Mouse (Mus musculus) large intestine, adult 2 months (tissue): ENCODE measurements around the gene Hoxa3. TPM values are rescaled to one million over a fixed set of nuclear protein-coding genes. Genes with fewer than 3 reads are reported as not detected.

ENCODE experiments used
- DNase-seq: peaks from one replicate; pipeline ENCODE4 v3.0.0-alpha.2; 2012; ENCODE audit warnings: low read depth, low spot score
- WGBS: fragments of 180-500 bp; shearing (Covaris S2); methylation state at CpG from one replicate; pipeline ENCODE4 v1.1.7; 2018; 5-methylcytosine and 5-hydroxymethylcytosine counted together
- polyA plus RNA-seq: library from polyadenylated mRNA; depleted of rRNA; stranded (reverse); fragments of >200 nt; gene quantifications from 2 replicates; pipeline ENCODE4 v1.2.3, GENCODE M21; 2012

Gene Hoxa3
- polyA plus RNA-seq, 1 experiment: 1.6 TPM

- WGBS: 27% methylated on average over 18 of the region's 18 CpGs
- no peak for DNase-seq
These were observed 4.1 kb downstream of the Hoxa3 start for GRCm38 (mm10) chr6:52208868-52209684.

DNA sequence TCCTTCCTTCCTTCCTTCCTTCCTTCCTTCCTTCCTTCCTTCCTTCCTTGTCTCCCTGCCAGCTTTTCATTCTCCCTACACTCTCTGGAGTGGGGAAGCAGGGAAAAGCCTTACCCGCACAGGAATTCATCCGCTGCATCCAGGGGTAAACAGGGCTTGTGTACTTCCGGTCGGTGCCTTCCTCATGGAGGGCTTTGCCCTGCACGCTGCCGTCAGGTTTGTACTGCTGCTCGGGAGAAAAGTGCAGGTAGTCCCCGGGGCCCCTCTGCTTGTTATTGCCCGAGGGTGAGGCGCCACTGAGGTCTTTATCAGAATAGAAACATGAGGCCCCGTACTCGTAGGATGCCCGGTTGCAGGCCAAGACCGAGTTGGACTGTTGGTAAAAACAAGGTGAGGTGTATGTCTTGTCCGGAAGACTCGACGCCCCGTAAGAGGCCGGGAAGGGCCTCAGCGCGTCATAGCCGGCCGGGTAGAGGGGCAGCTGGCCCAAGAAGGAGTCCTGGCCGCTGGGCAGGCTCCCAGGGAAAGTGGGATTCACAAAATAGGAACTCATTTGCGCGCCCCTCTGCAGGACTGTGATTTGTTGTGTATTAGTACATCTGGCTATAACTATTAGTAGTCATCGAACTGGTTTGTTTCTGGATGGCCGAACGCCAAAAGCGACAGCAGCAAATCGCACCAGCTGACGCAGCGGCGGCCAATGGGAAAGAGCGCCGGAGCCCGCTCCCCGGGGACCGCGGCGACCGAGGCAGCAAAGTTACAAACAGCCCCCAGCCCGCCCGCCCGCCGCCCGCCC, 4.9 kb downstream of the Hoxa3 start, which contains the start of gene Hoxa6:
Hoxa6 (minus strand) TSS at position 651 of the 796 bp plus-strand sequence.
- DNase-seq: no peak
- WGBS: 11% methylated on average over 47 of the region's 47 CpGs

GRCm38 (mm10) chr6:52207684-52207976, 5.5 kb downstream of the Hoxa3 start:
- no peak for DNase-seq

DNA sequence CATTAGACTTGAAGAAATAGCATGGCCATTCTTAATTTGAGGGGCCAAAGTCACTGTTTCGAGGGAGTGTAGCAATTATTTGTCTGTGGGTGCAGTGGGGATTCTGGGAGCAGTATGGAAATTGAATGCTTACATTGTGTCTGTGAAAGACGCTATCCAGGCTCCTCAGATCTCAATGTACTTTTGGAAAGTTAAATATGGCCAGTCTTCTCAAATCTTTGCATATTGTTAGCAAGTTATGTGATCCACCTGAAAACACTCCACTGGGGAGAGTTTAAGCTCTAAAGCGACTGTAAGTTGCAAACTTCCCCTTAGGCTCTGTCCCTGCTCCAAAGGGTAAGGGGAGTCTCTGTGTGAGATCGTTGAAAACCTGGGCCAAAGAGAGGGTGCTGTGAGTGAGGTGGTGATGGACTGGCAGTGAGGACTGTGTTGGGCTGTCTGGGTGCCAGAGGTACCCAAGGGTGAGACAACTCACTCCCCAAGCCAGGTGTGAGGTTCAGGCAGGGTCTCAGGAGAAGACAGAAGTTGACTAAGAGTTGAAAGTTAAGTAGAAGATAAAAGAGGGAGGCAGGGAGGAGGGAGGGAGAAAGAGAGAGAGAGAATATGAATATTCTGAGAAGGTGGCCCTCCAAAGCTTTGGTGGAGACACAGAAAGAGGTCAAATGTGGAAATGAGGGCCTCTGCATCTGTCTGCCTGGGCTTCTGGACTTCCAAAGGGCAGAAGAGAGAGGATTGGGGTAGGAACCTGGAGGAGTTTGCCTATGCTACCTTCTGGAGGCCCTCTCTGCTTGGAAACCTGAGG, 6.1 kb downstream of the Hoxa3 start:
- 48% methylated on average over 4 of the region's 4 CpGs for WGBS
- DNase-seq: no peak

GRCm38 (mm10) chr6:52205638-52206621, 7.2 kb downstream of the Hoxa3 start:
- no peak for DNase-seq
- 48% methylated on average over 55 of the region's 55 CpGs for WGBS

DNA sequence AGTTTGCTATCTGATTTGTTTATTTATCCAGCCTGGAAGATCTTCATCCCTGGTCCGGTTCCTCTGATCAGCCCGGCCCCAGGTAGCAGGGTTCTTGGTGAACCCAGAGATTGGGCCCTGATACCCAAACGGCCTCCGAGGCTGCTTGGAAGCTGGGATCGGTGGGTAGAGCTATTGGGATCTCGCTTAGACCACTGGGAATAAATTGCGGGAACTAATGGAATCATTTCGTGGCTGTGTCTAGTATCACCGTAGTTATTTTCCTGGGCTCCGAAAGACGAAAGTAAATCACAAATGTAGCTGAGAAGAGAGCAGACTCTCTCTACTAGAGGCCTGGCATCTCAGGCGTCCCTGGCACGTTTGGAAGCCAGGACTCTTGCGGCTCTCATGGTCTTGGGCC, 7.9 kb downstream of the Hoxa3 start:
- DNase-seq: no peak
- 51% methylated on average over 14 of the region's 14 CpGs for WGBS

GRCm38 (mm10) chr6:52204050-52204752, 8.9 kb downstream of the Hoxa3 start, which contains the start of gene Hoxa5:
Hoxa5 (minus strand) TSS chr6:52204587.
- 11% methylated on average over 65 of the region's 65 CpGs for WGBS
- no peak for DNase-seq

DNA sequence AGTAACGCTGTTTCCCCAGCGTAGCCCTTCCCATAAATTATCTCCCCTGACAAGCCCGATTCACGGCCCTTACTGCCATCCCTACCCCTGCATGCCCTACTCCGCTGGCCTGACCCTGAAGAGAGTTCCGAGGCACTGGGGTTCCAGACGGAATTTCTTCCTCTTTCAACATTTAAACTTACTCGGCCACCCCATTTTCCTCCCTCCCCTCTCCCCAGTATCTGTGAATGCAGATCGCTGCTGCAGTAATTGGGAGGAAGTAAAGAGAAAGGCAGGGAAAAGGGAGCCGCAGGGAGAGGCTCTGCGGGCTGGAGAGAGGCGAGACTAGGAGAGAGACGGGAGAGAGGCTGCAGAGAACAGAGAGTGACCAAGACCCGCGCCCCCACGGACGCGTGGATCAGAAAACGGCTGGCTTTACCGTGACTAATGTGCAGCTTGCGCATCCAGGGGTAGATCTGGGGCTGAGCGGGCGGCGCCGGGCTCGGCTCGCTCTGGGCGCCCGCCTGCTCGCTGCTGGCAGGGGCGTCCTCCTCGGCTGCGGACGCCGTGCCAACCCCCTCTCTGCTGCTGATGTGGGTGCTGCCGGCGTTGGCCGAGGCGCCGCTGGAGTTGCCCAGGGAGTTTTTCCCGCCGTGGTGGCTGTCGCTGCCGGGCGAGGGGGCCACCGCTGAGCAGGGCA, 9.6 kb downstream of the Hoxa3 start:
- 21% methylated on average over 46 of the region's 46 CpGs for WGBS

DNA sequence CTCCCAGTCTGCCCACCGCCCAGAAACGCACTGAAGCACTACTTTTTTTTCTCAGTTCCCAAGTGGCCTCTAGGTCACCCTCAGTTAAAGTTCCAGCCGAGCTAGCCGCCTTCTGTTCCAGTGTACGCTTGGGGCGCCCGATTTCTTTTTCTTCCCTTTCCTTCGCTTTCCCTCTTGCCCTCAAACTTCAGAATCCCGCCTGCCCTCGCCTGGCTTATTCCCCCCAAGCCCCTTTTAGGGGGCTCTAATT, 10.1 kb downstream of the Hoxa3 start:
- WGBS: 24% methylated on average over 10 of the region's 10 CpGs
- DNase-seq: no peak

More for the DNA sequence above, 9.6 kb downstream of the Hoxa3 start:
- no peak for DNase-seq

DNA sequence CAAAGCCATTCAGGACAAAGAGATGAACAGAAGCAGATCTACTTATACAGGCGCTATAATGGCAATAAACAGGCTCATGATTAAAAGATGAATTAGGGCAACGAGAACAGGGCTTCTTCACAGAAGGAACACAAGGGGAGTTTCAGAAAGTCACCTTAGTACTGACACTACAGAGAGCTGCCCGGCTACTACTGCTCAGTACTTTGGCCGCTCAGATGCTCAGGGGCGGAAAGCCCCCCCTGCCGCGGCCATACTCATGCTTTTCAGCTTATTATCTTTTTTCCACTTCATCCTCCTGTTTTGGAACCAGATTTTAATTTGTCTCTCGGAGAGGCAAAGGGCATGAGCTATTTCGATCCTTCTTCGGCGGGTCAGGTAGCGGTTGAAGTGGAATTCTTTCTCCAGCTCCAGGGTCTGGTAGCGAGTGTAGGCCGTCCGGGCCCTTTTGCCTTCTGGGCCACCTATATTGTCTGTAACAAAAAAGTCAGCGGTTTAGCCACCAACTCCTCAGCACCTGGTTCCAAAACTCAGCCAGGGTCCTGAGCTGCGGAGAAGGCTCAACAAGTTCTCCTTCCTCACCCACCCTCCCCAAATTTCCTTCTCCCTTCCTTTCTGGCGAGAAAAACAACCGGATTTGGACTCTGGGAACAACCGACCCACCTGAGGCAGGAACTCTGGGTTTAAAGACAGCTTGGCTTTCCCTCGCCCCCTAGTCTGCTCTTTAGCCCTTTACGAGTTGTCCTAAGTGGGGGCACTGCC, 10.6 kb downstream of the Hoxa3 start:
- 38% methylated on average over 22 of the region's 22 CpGs for WGBS
- DNase-seq: no peak

- WGBS: 34% methylated on average over 1 of the region's 1 CpGs
- no peak for DNase-seq
These were observed 11.9 kb downstream of the Hoxa3 start for GRCm38 (mm10) chr6:52201269-52201668.

- peak; percentile 93 for DNase-seq
- WGBS: 33% methylated on average over 10 of the region's 10 CpGs
These were observed 12.3 kb downstream of the Hoxa3 start for GRCm38 (mm10) chr6:52200751-52201250.

- DNase-seq: no peak
- 27% methylated on average over 30 of the region's 30 CpGs for WGBS
These were observed 12.9 kb downstream of the Hoxa3 start for GRCm38 (mm10) chr6:52200073-52200750.

GRCm38 (mm10) chr6:52197271-52197670, 15.9 kb downstream of the Hoxa3 start:
- WGBS: 13% methylated on average over 10 of the region's 10 CpGs
- no peak for DNase-seq

- 47% methylated on average over 9 of the region's 9 CpGs for WGBS
- DNase-seq: no peak
These were observed 16.3 kb downstream of the Hoxa3 start for GRCm38 (mm10) chr6:52196811-52197210.

DNA sequence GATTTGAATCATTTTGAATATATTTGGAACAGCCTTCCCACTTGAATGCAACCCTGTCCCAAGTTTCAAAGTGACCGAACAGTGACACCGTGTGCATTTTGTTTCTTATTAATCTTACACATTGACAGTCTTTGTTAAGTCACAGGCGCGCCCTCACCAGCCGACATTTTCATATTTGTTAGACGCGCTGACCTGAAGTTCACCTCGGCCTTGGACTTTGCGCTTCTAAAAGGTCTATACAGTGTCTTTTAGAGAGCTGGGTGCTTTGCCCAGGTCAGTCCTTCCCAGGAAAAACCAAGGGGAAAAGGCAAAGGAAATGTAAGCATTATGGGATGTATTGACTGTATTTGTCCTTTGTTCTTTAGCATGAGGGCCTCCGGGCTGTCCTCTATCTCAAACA, 18.4 kb downstream of the Hoxa3 start:
- WGBS: 35% methylated on average over 10 of the region's 10 CpGs
- DNase-seq: no peak
